In the genomic region with DNA sequence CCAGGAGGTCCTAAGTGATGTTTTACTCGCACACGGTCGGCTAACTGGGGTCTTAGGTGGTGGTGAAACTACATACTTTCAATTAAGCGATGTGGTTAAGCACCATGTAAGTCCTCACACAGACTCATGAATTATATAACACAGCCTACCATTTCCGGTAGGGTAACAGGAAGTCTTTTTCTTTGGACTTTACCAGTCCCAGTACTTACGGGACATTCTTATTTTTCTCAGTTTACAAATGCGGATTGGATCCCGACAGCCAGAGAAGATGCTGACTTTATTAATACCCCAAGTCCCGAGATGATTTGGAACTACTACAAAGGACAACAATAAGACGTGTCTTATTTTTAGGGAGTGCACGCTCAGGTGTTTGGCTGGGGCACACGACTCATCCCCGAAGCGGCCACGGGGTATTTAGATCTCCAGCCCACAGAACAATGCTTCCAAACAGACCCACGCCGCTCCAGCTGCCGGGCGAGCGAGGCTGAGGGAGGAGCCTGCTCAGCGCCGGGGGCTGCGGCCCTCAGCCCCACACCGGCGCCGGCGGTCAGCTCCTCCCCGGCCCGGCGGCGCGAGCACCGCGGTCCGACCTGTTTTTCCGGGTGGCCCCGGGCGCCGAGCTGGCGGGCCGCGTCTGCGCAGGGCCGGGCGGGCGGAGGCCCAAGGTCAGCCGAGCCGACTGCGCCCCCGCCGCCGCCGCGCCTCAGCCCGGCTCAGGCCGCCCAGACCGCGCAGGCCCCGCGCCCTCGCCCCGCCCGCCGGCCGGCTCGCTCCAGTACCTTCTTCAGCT, we compare ENCODE assay signal across 8 mouse cellular contexts. TPM values are rescaled to one million over a fixed set of nuclear protein-coding genes. Genes with fewer than 3 reads are reported as not detected.
DNase-seq lines count a peak whose midpoint lies in the region; TF ChIP-seq lines count a peak whose summit lies in the region.

No protein-coding gene starts in this region.

- TF ChIP-seq CTCF in C2C12 (IDR thresholded peaks at IDR 0.05; ENCODE audit: control insufficient read depth, insufficient read depth, insufficient read length): no peak

- peak; percentile 12 for DNase-seq in cerebellum, adult 11 months
- DNase-seq in cerebellum, postnatal 4 days (ENCODE audit: low spot score in 2 of 2): no peak
- DNase-seq in cerebellum, adult 9-10 months: peak; percentile 67
- no peak for DNase-seq in heart, embryonic 10.5 days (ENCODE audit: low spot score)
- DNase-seq in kidney, postnatal 36 days: peak; percentile 12 to 48
- DNase-seq in lung, postnatal 36 days: peak; percentile 34
- DNase-seq in skeletal muscle tissue, adult 2 months (ENCODE audit: low read depth, low spot score): peak; percentile 63

- no peaks in the 10 kb centered on the region for H3K27me3 ChIP-seq in C2C12 (ENCODE audit: control insufficient read depth, insufficient read depth, insufficient read length)
- H3K27me3 ChIP-seq in heart, embryonic 10.5 days (ENCODE audit: insufficient read depth, poor library complexity, severe bottlenecking): no peaks in the 10 kb centered on the region

- peak overlapping the region; percentile 76 for H3K4me3 ChIP-seq in C2C12 (ENCODE audit: insufficient read depth, poor library complexity, severe bottlenecking)
- H3K4me3 ChIP-seq in heart, embryonic 10.5 days: peak overlapping the region; percentile 96

- peak overlapping the region; percentile 77 for H3ac ChIP-seq in C2C12 (ENCODE audit: control insufficient read depth, insufficient read length, low read depth)

- H3K36me3 ChIP-seq in C2C12 (ENCODE audit: control insufficient read depth, insufficient read depth): peaks cover 38% of the 10 kb centered on the region
- peaks cover 34% of the 10 kb centered on the region for H3K36me3 ChIP-seq in heart, embryonic 10.5 days

- WGBS in heart, embryonic 10.5 days: under 1% methylated on average over 66 of the region's 66 CpGs

- peak overlapping the region; percentile 97 for H3K27ac ChIP-seq in heart, embryonic 10.5 days

- peaks cover 57% of the 10 kb centered on the region for H3K79me2 ChIP-seq in C2C12 (ENCODE audit: control insufficient read depth, insufficient read depth)

- no peaks in the 10 kb centered on the region for H3K9me3 ChIP-seq in heart, embryonic 10.5 days

- H3K79me3 ChIP-seq in C2C12 (ENCODE audit: low read depth): peaks cover 51% of the 10 kb centered on the region

- H3K4me1 ChIP-seq in heart, embryonic 10.5 days: 0 out of 2 replicates have a peak, but pooled peaks cover 3% of the 10 kb centered on the region

TF ChIP-seq in C2C12, 6 proteins besides CTCF, POLR2A, EP300 and RAD21:
- no peak for TF ChIP-seq MYOG (IDR thresholded peaks at IDR 0.05; ENCODE audit: control insufficient read depth, extremely low read depth, insufficient read length)
- TF ChIP-seq FOSL1 (IDR thresholded peaks at IDR 0.05; ENCODE audit: insufficient read depth, low read length, poor library complexity, severe bottlenecking): no peak
- TF ChIP-seq USF1 (IDR thresholded peaks at IDR 0.05; ENCODE audit: low read depth): no peak
- TF ChIP-seq MAX (IDR thresholded peaks at IDR 0.05): no peak
- no peak for TF ChIP-seq CEBPB (IDR thresholded peaks at IDR 0.05; ENCODE audit: low read depth)
- no peak for TF ChIP-seq MYOD1 (IDR thresholded peaks at IDR 0.05; ENCODE audit: control insufficient read depth, insufficient read length, low read depth)

RNA-seq across cellular contexts. Expression of gene Dnaja2, which starts 0.6 kb away (rescaled TPM):
- 104 TPM for polyA plus RNA-seq in C2C12 (2012; fragmentation: generic; extraction: Trizol)
- polyA plus RNA-seq in heart, embryonic 10.5 days (2016; fragmentation: Nextera tagmentation; extraction: Ambion mirVana): 168 and 177 TPM in 2 replicates

Comparison
In these comparisons a context has a peak if more than half of its experiments do, and no peak if none do; other contexts are left out.
1. DNase-seq: peak in cerebellum, adult 11 months (single experiment), cerebellum, adult 9-10 months (single experiment), kidney, postnatal 36 days (2 of 2), lung, postnatal 36 days (single experiment) and skeletal muscle tissue, adult 2 months (single experiment); none in cerebellum, postnatal 4 days (0 of 2) and heart, embryonic 10.5 days (single experiment).